Mouse (Mus musculus): ENCODE measurements around the gene Krtap3-3.

DNA sequence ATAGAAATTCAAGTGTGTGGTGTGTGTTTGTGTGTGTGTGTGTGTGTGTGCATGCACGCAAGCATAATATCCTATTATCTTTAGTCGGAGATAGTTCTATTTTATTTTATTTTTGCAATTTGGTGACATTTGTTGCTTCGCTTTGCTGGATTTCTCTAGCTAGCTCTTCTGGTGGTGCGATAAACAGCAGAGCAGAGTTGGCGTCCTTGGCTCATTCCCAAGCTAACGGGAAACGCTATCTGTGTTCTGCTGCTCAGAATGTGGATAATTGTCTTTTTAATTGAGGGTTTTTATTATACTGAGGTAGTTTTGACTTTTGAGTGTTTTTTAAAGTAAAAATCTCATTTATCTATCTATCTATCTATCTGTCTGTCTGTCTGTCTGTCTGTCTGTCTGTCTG, 34.4 kb upstream of the Krtap3-3 start:
- TF ChIP-seq MAX (IDR thresholded peaks at IDR 0.05): no peak
- no peak for TF ChIP-seq CTCF (IDR thresholded peaks at IDR 0.05; ENCODE audit: control insufficient read depth, insufficient read depth, insufficient read length)
- no peak for TF ChIP-seq USF1 (IDR thresholded peaks at IDR 0.05; ENCODE audit: low read depth)
- TF ChIP-seq MYOD1 (IDR thresholded peaks at IDR 0.05; ENCODE audit: control insufficient read depth, insufficient read length, low read depth): no peak
- TF ChIP-seq CEBPB (IDR thresholded peaks at IDR 0.05; ENCODE audit: low read depth): no peak

Data from C2C12 (cell line).